Mouse (Mus musculus) G1E (cell line): ENCODE measurements around the gene Xpc.

Experiments
- CTCF ChIP-seq: IDR thresholded peaks from 2 replicates; pipeline ENCODE4 v1.5.1; 2012; ENCODE audit warnings: low read depth, low read length, inconsistent platforms, mixed read lengths
- GATA1 ChIP-seq: IDR thresholded peaks from 2 replicates; pipeline ENCODE4 v1.6.1; 2012; ENCODE audit warnings: borderline replicate concordance, low read length, inconsistent platforms, mixed read lengths

DNA sequence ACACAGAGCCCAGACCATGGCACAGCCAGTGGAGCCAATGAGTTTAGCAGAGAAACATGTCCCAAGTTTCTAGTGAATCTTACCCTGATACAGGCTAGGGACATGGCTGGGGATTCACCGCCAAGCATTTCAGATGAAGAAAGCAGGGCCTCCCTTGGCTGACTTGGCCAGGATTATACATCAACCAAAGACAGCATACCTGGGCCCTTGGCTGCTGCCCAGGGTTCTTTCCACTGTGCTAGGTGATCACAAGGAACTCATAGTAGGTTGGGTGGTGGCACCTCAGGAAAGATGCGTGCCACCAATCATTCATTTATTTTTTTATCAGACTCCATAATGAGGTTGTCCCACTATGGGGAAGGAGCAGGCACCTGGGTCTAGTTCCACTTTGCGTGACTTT lies 44.5 kb upstream of the Xpc start:
- no peak for TF ChIP-seq CTCF
- no peak for TF ChIP-seq GATA1
